Mouse (Mus musculus): ENCODE measurements around the gene Filip1l. TPM values are rescaled to one million over a fixed set of nuclear protein-coding genes. Genes with fewer than 3 reads are reported as not detected.
A peak's percentile ranks its signal among the peaks of the same experiment; 100 is the strongest.
"Not testable (repeated sequence)": the region's sequence is repeated elsewhere in the genome, so short reads cannot be mapped to it uniquely, and the experiment has no call there.

Filip1l gene
- total RNA-seq, 1 experiment from 2014 or later = 206 TPM

DNA sequence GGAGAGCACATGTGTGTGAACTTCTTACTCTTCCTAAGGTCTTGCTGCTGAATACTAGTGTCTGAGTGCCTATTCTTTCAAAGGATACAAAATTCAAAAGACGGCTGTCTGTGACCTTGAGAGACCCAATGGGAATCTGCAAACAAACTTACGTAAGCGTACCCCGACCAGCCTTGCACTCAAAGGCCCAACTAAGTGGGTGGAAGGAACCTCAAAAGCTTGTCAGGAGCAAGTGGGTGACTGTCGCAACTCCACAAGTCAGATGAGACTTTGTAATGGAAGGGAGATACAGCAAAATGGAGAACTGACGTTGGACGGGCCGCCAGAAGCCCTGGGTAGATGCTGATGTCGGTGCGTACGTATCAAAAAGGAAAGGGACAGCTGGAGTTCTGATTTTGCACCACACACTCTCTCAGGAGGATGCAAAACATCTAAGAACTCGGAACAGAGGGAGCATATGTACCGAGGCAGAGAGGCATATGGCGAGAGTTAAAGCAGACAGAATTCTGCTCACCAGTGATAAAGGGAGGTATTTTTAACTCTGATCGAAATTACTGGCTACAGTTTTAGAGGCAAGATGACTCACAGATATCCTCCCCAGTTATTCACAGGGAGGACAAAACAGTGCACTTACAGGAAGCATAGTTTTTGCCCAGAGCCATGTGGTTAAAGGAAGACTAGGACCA lies 36.8 kb downstream of the Filip1l start:
- no peak for ATAC-seq (ENCODE audit: extremely low read depth, insufficient number of reproducible peaks, low FRiP score, poor library complexity, severe bottlenecking)

- not testable (repeated sequence) for ATAC-seq (ENCODE audit: extremely low read depth, insufficient number of reproducible peaks, low FRiP score, poor library complexity, severe bottlenecking)
These were observed 38.3 kb downstream of the Filip1l start for GRCm38 (mm10) chr16:57391171-57391570.

DNA sequence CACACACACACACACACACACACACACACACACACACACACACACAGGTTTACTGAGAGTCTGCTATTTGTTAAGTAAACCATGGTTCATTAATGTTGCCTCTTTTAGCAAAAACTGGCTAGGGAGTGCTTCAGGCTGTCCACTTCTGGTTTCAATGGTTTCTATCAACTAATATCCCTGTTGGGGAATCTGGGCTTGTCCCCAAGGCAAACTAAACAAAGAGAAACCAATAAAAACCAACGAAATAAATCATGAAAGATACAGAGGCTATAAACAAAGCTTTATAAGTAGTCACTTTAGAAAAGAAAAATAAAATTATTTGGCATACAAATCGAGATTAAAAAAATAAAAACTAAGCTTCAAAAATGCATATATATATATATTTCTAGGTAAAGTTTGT lies 39.6 kb downstream of the Filip1l start:
- no peak for ATAC-seq (ENCODE audit: extremely low read depth, insufficient number of reproducible peaks, low FRiP score, poor library complexity, severe bottlenecking)

- no peak for ATAC-seq (ENCODE audit: extremely low read depth, insufficient number of reproducible peaks, low FRiP score, poor library complexity, severe bottlenecking)
These were observed 40.3 kb downstream of the Filip1l start for GRCm38 (mm10) chr16:57393161-57393560.

- ATAC-seq (ENCODE audit: extremely low read depth, insufficient number of reproducible peaks, low FRiP score, poor library complexity, severe bottlenecking) = no peak
These were observed 43.4 kb downstream of the Filip1l start for GRCm38 (mm10) chr16:57396249-57396648.

DNA sequence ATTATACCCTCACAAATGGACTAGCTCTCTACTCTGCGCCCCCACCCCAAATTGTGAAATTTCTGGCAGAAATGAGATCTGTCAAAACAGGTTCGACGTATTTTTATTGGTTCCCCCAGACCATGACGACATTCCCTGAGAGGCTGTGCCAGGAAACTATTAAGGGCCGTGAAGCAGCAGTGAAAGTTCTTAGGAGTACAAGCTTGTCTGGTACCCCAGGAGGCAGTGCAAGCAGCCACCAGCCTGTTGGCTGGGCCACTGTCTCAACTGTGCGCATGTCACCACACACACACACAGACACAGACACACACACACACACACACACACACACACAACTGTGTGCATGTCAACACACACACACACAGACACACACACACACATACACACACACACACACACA lies 45.0 kb downstream of the Filip1l start:
- ATAC-seq (ENCODE audit: extremely low read depth, insufficient number of reproducible peaks, low FRiP score, poor library complexity, severe bottlenecking) = no peak

GRCm38 (mm10) chr16:57398387-57399214 lies 45.7 kb downstream of the Filip1l start:
- peak; percentile 45; the same call in 1 of the 2 replicates for ATAC-seq (ENCODE audit: extremely low read depth, insufficient number of reproducible peaks, low FRiP score, poor library complexity, severe bottlenecking)

DNA sequence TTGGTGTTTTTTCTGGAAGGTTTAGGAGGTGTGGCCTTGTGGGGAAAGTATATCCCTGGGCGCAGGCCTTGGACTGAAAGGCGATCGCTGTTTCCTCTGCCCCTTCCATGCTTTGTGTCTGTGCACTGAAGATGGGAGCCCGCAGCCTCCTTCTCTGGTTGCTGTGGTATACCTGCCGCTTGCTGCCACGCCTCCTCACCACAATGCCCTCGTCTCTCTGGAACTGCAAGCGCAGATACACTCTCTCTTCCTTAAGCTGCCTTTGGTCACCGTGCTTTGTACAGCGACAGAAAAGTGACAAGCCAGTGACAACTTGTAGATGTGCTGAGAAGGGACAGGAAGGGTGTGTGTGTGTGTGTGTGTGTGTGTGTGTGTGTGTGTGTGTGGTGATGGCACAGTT lies 46.7 kb downstream of the Filip1l start:
- no peak for ATAC-seq (ENCODE audit: extremely low read depth, insufficient number of reproducible peaks, low FRiP score, poor library complexity, severe bottlenecking)

DNA sequence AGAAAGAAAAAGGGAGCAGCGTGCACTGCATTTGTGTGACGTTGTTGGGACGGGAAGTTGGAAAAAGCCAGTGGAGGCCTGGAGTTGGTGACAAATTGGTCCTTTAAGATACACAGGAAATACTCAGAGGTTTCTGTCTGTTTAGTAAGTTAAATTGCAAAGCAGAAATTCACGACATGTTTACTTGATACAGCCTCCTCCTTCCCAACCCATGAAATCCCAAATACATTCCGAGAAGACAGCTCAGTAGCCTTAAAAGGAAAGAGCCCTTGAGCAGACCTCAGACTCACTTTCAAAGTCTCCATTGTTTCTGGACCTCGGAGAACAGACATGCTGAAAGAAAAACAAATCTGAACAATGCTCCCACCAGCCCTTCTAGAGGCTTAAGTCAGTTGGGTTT lies 48.8 kb downstream of the Filip1l start:
- no peak for ATAC-seq (ENCODE audit: extremely low read depth, insufficient number of reproducible peaks, low FRiP score, poor library complexity, severe bottlenecking)

DNA sequence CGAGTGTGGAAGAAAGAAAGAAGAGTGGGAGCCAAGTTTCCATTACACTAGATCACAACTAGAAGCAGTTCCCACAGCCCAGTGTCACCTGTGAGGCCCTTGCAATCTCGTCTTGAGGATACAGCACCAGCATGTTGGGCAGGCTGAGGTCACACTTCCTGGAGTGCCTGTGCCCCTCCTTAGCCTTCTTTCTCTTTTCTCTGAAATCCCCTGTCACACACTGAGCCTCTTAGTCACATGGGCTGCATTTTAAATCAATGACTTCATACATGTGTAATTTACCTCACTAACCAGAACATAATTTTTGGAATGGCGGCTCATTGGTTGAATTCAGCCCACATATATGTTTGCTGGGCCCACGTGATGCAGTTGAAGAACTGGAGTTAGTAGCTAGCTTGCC lies 50.0 kb downstream of the Filip1l start:
- peak; percentile 60; the same call in 1 of the 2 replicates for ATAC-seq (ENCODE audit: extremely low read depth, insufficient number of reproducible peaks, low FRiP score, poor library complexity, severe bottlenecking)

DNA sequence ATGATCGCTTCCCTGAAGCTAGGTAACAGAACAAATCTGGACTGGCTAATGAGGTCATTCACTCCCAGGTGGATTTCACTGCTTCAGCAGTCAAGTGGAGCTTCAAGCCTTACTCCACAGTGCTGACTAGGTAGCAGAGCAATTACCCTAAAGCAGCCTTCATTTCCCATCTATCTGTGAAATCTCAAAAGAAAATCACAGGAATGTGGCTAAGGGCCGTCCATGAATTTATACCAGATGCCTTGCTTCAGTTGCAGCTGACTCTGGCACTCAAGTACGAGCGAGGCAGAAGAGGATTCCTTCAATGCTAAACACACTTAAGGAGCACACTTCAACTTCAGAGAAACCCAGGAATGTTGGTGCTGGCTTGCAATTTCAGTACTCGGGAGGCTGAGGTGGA lies 50.9 kb downstream of the Filip1l start:
- no peak for ATAC-seq (ENCODE audit: extremely low read depth, insufficient number of reproducible peaks, low FRiP score, poor library complexity, severe bottlenecking)

- no peak for ATAC-seq (ENCODE audit: extremely low read depth, insufficient number of reproducible peaks, low FRiP score, poor library complexity, severe bottlenecking)
These were observed 59.9 kb downstream of the Filip1l start for GRCm38 (mm10) chr16:57412766-57413165.

GRCm38 (mm10) chr16:57416049-57416448 lies 63.2 kb downstream of the Filip1l start:
- ATAC-seq (ENCODE audit: extremely low read depth, insufficient number of reproducible peaks, low FRiP score, poor library complexity, severe bottlenecking) = no peak

- ATAC-seq (ENCODE audit: extremely low read depth, insufficient number of reproducible peaks, low FRiP score, poor library complexity, severe bottlenecking) = no peak
These were observed 64.1 kb downstream of the Filip1l start for GRCm38 (mm10) chr16:57417017-57417416.

DNA sequence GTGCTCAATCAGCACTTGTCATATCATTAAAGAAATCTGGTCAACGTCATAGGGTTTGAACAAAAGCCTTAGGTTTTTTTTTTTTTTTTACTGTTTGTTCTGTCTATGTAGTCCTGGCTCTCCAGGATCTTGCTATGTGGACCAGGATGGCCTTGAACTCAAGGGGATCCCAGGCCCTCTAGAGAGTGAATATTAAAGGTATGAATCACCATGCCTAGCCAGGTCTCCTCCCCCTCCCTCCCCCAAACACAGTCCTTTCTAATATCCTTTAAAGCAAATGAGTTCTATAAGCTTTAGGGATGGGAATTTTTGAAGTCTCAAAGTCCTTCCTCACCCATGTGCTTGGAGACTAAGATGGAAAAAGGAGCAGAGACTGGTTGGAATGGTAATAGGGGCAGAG lies 65.1 kb downstream of the Filip1l start:
- no peak for ATAC-seq (ENCODE audit: extremely low read depth, insufficient number of reproducible peaks, low FRiP score, poor library complexity, severe bottlenecking)

GRCm38 (mm10) chr16:57419332-57419731 lies 66.4 kb downstream of the Filip1l start:
- no peak for ATAC-seq (ENCODE audit: extremely low read depth, insufficient number of reproducible peaks, low FRiP score, poor library complexity, severe bottlenecking)

GRCm38 (mm10) chr16:57419881-57420280 lies 67.0 kb downstream of the Filip1l start:
- no peak for ATAC-seq (ENCODE audit: extremely low read depth, insufficient number of reproducible peaks, low FRiP score, poor library complexity, severe bottlenecking)

GRCm38 (mm10) chr16:57420773-57421556 lies 68.1 kb downstream of the Filip1l start:
- ATAC-seq (ENCODE audit: extremely low read depth, insufficient number of reproducible peaks, low FRiP score, poor library complexity, severe bottlenecking) = no peak

GRCm38 (mm10) chr16:57421680-57422417 lies 69.0 kb downstream of the Filip1l start:
- peak; percentile 58 for ATAC-seq (ENCODE audit: extremely low read depth, insufficient number of reproducible peaks, low FRiP score, poor library complexity, severe bottlenecking)
